9 mouse cellular contexts compared by ENCODE assay signal in genomic region chr17:71914541-71914940, GRCm38 (mm10).
DNase-seq lines count a peak whose midpoint lies in the region; ATAC-seq lines count a peak whose summit lies in the region.
"Had no signal": no experiment of that assay in that cellular context is flagged by ENCODE, and none has a peak within 500 bp of the region (broad histone marks: within the 10 kb centered on the region; RNA-seq: fewer than 3 reads in every experiment).

No protein-coding gene starts in this region.

- no peak overlapping the region for H3K4me3 ChIP-seq in heart, embryonic 10.5 days
- H3K4me3 ChIP-seq in neural tube, embryonic 15.5 days (replicated peaks): no peak overlapping the region

- H3K27ac ChIP-seq in heart, embryonic 10.5 days: no peak overlapping the region
- H3K27ac ChIP-seq in neural tube, embryonic 15.5 days (replicated peaks): no peak overlapping the region

- no peaks in the 10 kb centered on the region for H3K9me3 ChIP-seq in heart, embryonic 10.5 days
- H3K9me3 ChIP-seq in neural tube, embryonic 15.5 days (replicated peaks): no peaks in the 10 kb centered on the region

- H3K4me2 ChIP-seq in neural tube, embryonic 15.5 days: no peak overlapping the region

- 74% methylated on average over 3 of the region's 3 CpGs for WGBS in heart, embryonic 10.5 days
- 82% methylated on average over 3 of the region's 3 CpGs for WGBS in neural tube, embryonic 15.5 days

- no peaks in the 10 kb centered on the region for H3K27me3 ChIP-seq in heart, embryonic 10.5 days (ENCODE audit: insufficient read depth, poor library complexity, severe bottlenecking)
- H3K27me3 ChIP-seq in neural tube, embryonic 15.5 days (replicated peaks): no peaks in the 10 kb centered on the region

- H3K4me1 ChIP-seq in heart, embryonic 10.5 days: peaks cover 11% of the 10 kb centered on the region; the same call in 1 of the 2 replicates
- no peaks in the 10 kb centered on the region for H3K4me1 ChIP-seq in neural tube, embryonic 15.5 days

- H3K9ac ChIP-seq in neural tube, embryonic 15.5 days (replicated peaks): no peak overlapping the region
- H3K9ac ChIP-seq: liver, postnatal 0 days had no signal

- peak; percentile 59 to 60 for DNase-seq in heart, adult 18-20 months
- DNase-seq in heart, embryonic 10.5 days (ENCODE audit: low spot score): no peak
- DNase-seq in urinary bladder, postnatal 25 days (ENCODE audit: low spot score): peak; percentile 14
- no peak for DNase-seq in urinary bladder, adult 18-20 months (ENCODE audit: low spot score in 2 of 2)
- peak; percentile 66 to 73 for DNase-seq in heart, postnatal 10 days
- DNase-seq in thymus, postnatal 14 days: no peak
- DNase-seq: liver, postnatal 0 days; thymus, adult 2 months had no signal

- intact Hi-C loops in heart, postnatal 10 days (cut with DNase I): no loop called here

- no peak for ATAC-seq in neural tube, embryonic 15.5 days (ENCODE audit: low FRiP score)
- ATAC-seq: liver, postnatal 0 days had no signal

- no peaks in the 10 kb centered on the region for H3K36me3 ChIP-seq in heart, embryonic 10.5 days
- H3K36me3 ChIP-seq in neural tube, embryonic 15.5 days: no peaks in the 10 kb centered on the region

Comparison
In these comparisons a context has a peak if more than half of its experiments do, and no peak if none do; other contexts are left out.
1. DNase-seq: peak in heart, adult 18-20 months (2 of 2), urinary bladder, postnatal 25 days (single experiment) and heart, postnatal 10 days (2 of 2); none in heart, embryonic 10.5 days (single experiment), urinary bladder, adult 18-20 months (0 of 2) and thymus, postnatal 14 days (single experiment).